Mouse (Mus musculus) left cerebral cortex, postnatal 36 days (tissue): ENCODE results near the gene Zfp446. TPM values are rescaled to one million over a fixed set of nuclear protein-coding genes. Genes with fewer than 3 reads are reported as not detected.
A peak's percentile ranks its signal among the peaks of the same experiment; 100 is the strongest.

Source experiments
- DNase-seq, 2 experiments: peaks; one replicate each; pipeline ENCODE4 v3.0.0; 2021 to 2022; ENCODE audit warnings: low spot score in 2 of 2, mixed read lengths in 1 of 2
- intact Hi-C: fragments of 180-260 bp; cut with DNase I; formaldehyde crosslinking; loops from one replicate; pipeline ENCODE4 v1.15.1; 2025
- total RNA-seq, 2 experiments: library from RNA; stranded (reverse); gene quantifications; 2 replicates each; pipeline ENCODE4 v1.2.3; 2021

The Zfp446 gene
- total RNA-seq, 2 experiments from 2014 or later = 6.7 to 9.7 TPM

- no peak for DNase-seq
- intact Hi-C loops = no loop called here
Observed at GRCm38 (mm10) chr7:12980291-12980690, 2.6 kb downstream of the Zfp446 start.

GRCm38 (mm10) chr7:12985724-12986123 lies 8.1 kb downstream of the Zfp446 start:
- intact Hi-C loops = no loop called here
- no peak for DNase-seq

GRCm38 (mm10) chr7:12986906-12987305 lies 9.3 kb downstream of the Zfp446 start:
- no peak for DNase-seq
- intact Hi-C loops = no loop called here

GRCm38 (mm10) chr7:12987409-12988189 lies 10.0 kb downstream of the Zfp446 start:
- intact Hi-C loops = no loop called here
- DNase-seq = no peak

GRCm38 (mm10) chr7:12992222-12992621 lies 14.6 kb downstream of the Zfp446 start:
- intact Hi-C loops = no loop called here
- DNase-seq = no peak

- DNase-seq = no peak
- intact Hi-C loops = no loop called here
Observed at GRCm38 (mm10) chr7:12993148-12993547, 15.5 kb downstream of the Zfp446 start.

GRCm38 (mm10) chr7:12995862-12996261 lies 18.2 kb downstream of the Zfp446 start:
- intact Hi-C loops = no loop called here
- DNase-seq = no peak

GRCm38 (mm10) chr7:12997230-12997629 lies 19.6 kb downstream of the Zfp446 start:
- no peak for DNase-seq
- intact Hi-C loops = no loop called here

- intact Hi-C loops = no loop called here
- DNase-seq = no peak
Observed at GRCm38 (mm10) chr7:12998053-12998452, 20.4 kb downstream of the Zfp446 start, which contains the start of gene Slc27a5. Gene Slc27a5 (minus strand): TSS chr7:12998192.

- intact Hi-C loops = no loop called here
- DNase-seq = no peak
Observed at GRCm38 (mm10) chr7:12998851-12999250, 21.2 kb downstream of the Zfp446 start, which contains the start of gene Trim28. Gene Trim28 (plus strand): TSS chr7:12999114.

GRCm38 (mm10) chr7:13001584-13001983 lies 23.9 kb downstream of the Zfp446 start:
- DNase-seq = no peak
- intact Hi-C loops = no loop called here

GRCm38 (mm10) chr7:13003380-13003779 lies 25.7 kb downstream of the Zfp446 start:
- DNase-seq = no peak
- intact Hi-C loops = no loop called here

- DNase-seq = no peak
- intact Hi-C loops = loop anchor here (5.0 kb wide), 1 partner anchor 41 kb away; no protein-coding TSS in a partner anchor
Observed at GRCm38 (mm10) chr7:13006011-13006410, 28.4 kb downstream of the Zfp446 start.

- DNase-seq = no peak
- intact Hi-C loops = loop anchor here (5.0 kb wide), 1 partner anchor 41 kb away; no protein-coding TSS in a partner anchor
Observed at GRCm38 (mm10) chr7:13006531-13006930, 28.9 kb downstream of the Zfp446 start.

- intact Hi-C loops = loop anchor here (5.0 kb wide), 1 partner anchor 40 kb away; no protein-coding TSS in a partner anchor
- no peak for DNase-seq
Observed at GRCm38 (mm10) chr7:13007341-13008092, 29.9 kb downstream of the Zfp446 start.

- intact Hi-C loops = loop anchor here (5.0 kb wide), 1 partner anchor 38 kb away; no protein-coding TSS in a partner anchor
- peak; percentile 93 to 96 for DNase-seq
Observed at GRCm38 (mm10) chr7:13009143-13010004, 31.7 kb downstream of the Zfp446 start.

GRCm38 (mm10) chr7:13010005-13010908 lies 32.6 kb downstream of the Zfp446 start, which contains the start of gene Zbtb45:
Gene Zbtb45 (minus strand): TSS chr7:13010034.
- DNase-seq = no peak
- intact Hi-C loops = no loop called here

- no peak for DNase-seq
- intact Hi-C loops = no loop called here
Observed at GRCm38 (mm10) chr7:13013671-13014070, 36.0 kb downstream of the Zfp446 start.
